Mouse (Mus musculus) kidney, postnatal 10 days (tissue): ENCODE data around the gene Otog.
A peak's percentile ranks its signal among the peaks of the same experiment; 100 is the strongest.

Experiments
- DNase-seq: peaks from one replicate; pipeline ENCODE4 v3.0.0; 2021; ENCODE audit warnings: mixed read lengths

Otog gene

GRCm38 (mm10) chr7:46285161-46285839, 44.5 kb downstream of the Otog start:
- DNase-seq = no peak

- no peak for DNase-seq
Observed at GRCm38 (mm10) chr7:46286391-46286790, 45.6 kb downstream of the Otog start.

- DNase-seq = no peak
Observed at GRCm38 (mm10) chr7:46287051-46287450, 46.3 kb downstream of the Otog start.

GRCm38 (mm10) chr7:46296330-46296729, 55.5 kb downstream of the Otog start:
- no peak for DNase-seq

GRCm38 (mm10) chr7:46301031-46301632, 60.3 kb downstream of the Otog start:
- DNase-seq = no peak

GRCm38 (mm10) chr7:46313486-46313885, 72.7 kb downstream of the Otog start:
- no peak for DNase-seq

GRCm38 (mm10) chr7:46314220-46315009, 73.6 kb downstream of the Otog start:
- no peak for DNase-seq

GRCm38 (mm10) chr7:46315692-46316091, 74.9 kb downstream of the Otog start:
- no peak for DNase-seq

GRCm38 (mm10) chr7:46316948-46317347, 76.2 kb downstream of the Otog start:
- no peak for DNase-seq

GRCm38 (mm10) chr7:46321242-46321641, 80.5 kb downstream of the Otog start:
- no peak for DNase-seq

- DNase-seq = no peak
Observed at GRCm38 (mm10) chr7:46327896-46328295, 87.1 kb downstream of the Otog start.

GRCm38 (mm10) chr7:46337397-46337796, 96.6 kb downstream of the Otog start:
- no peak for DNase-seq

GRCm38 (mm10) chr7:46339818-46340217, 99.0 kb downstream of the Otog start:
- DNase-seq = no peak

GRCm38 (mm10) chr7:46340295-46340694, 99.5 kb downstream of the Otog start:
- no peak for DNase-seq

- no peak for DNase-seq
Observed at GRCm38 (mm10) chr7:46341471-46341870, 100.7 kb downstream of the Otog start.

GRCm38 (mm10) chr7:46347692-46348091, 106.9 kb downstream of the Otog start:
- DNase-seq = peak; percentile 9

- no peak for DNase-seq
Observed at GRCm38 (mm10) chr7:46348813-46349212, 108.0 kb downstream of the Otog start.

- no peak for DNase-seq
Observed at GRCm38 (mm10) chr7:46350119-46350702, 109.4 kb downstream of the Otog start.

- no peak for DNase-seq
Observed at GRCm38 (mm10) chr7:46352748-46353147, 112.0 kb downstream of the Otog start.

- DNase-seq = no peak
Observed at GRCm38 (mm10) chr7:46353216-46353615, 112.4 kb downstream of the Otog start.

- DNase-seq = no peak
Observed at GRCm38 (mm10) chr7:46353875-46354274, 113.1 kb downstream of the Otog start.
